ENCODE assay signal across 24 mouse cellular contexts in genomic region chr16:17331116-17331515, GRCm38 (mm10). TPM values are rescaled to one million over a fixed set of nuclear protein-coding genes. Genes with fewer than 3 reads are reported as not detected.
DNase-seq lines count a peak whose midpoint lies in the region; ATAC-seq and TF ChIP-seq lines count a peak whose summit lies in the region.
"Had no signal": no experiment of that assay in that cellular context is flagged by ENCODE, and none has a peak within 500 bp of the region (broad histone marks: within the 10 kb centered on the region; RNA-seq: fewer than 3 reads in every experiment).

Gene Serpind1 (plus strand): TSS chr16:17331371.

- H3K9me3 ChIP-seq in CH12.LX (replicated peaks; ENCODE audit: low read length), result no peaks in the 10 kb centered on the region
- no peaks in the 10 kb centered on the region for H3K9me3 ChIP-seq in liver, embryonic 16.5 days (replicated peaks; ENCODE audit: control insufficient read depth, low read length)
- H3K9me3 ChIP-seq: forebrain, embryonic 13.5 days; hindbrain, embryonic 10.5 days; intestine, embryonic 15.5 days; kidney, embryonic 15.5 days; lung, embryonic 15.5 days; midbrain, embryonic 15.5 days; neural tube, embryonic 12.5 days had no signal

- dilution Hi-C loops in CH12.LX (cut with MboI; ENCODE audit: extremely low pct_ligation_motif_present, extremely low pct_unique_long_range_greater_than_20kb, low sequenced_read_pairs), result no loop called here

- no peak within 1 kb of the TSS for H3K9ac ChIP-seq in CH12.LX (ENCODE audit: insufficient read depth, low read depth)
- no peak within 1 kb of the TSS for H3K9ac ChIP-seq in liver, embryonic 16.5 days (ENCODE audit: low read depth, low read length)
- H3K9ac ChIP-seq: forebrain, embryonic 13.5 days; intestine, embryonic 15.5 days; kidney, embryonic 15.5 days; lung, embryonic 15.5 days; midbrain, embryonic 15.5 days; neural tube, embryonic 12.5 days had no signal

- no peak for TF ChIP-seq POLR2A in CH12.LX (IDR thresholded peaks at IDR 0.05; ENCODE audit: low read depth, low read length)
- TF ChIP-seq POLR2A in cortical plate, adult 2 months (IDR thresholded peaks at IDR 0.05; ENCODE audit: extremely low read depth, insufficient read depth, low read length), result no peak

- H3K79me2 ChIP-seq in CH12.LX (replicated peaks; ENCODE audit: control insufficient read depth, extremely low read depth, insufficient read depth, poor library complexity, severe bottlenecking), result no peaks in the 10 kb centered on the region

- no peak within 1 kb of the TSS for H3K4me3 ChIP-seq in layer of hippocampus, adult 2 months
- no peak within 1 kb of the TSS for H3K4me3 ChIP-seq in CH12.LX (replicated peaks in 1 of 3; ENCODE audit: low read depth in 2 of 3, low read length in 2 of 3, poor library complexity in 1 of 3)
- H3K4me3 ChIP-seq in cortical plate, adult 2 months (ENCODE audit: insufficient read depth, low read length), result no peak within 1 kb of the TSS
- H3K4me3 ChIP-seq in liver, embryonic 16.5 days (ENCODE audit: low read depth, low read length), result peak within 1 kb of the TSS; percentile 33
- H3K4me3 ChIP-seq: forebrain, embryonic 13.5 days; hindbrain, embryonic 10.5 days; intestine, embryonic 15.5 days; kidney, embryonic 15.5 days; lung, embryonic 15.5 days; midbrain, embryonic 15.5 days; neural tube, embryonic 12.5 days had no signal

- ATAC-seq in liver, embryonic 16.5 days (ENCODE audit: low read depth), result peak; percentile 81
- ATAC-seq: forebrain, embryonic 13.5 days; hindbrain, embryonic 16.5 days; intestine, embryonic 15.5 days; midbrain, embryonic 15.5 days had no signal

- no peak for DNase-seq in layer of hippocampus, adult 2 months (ENCODE audit: low spot score in 2 of 2)
- no peak for DNase-seq in layer of hippocampus, postnatal 14 days (ENCODE audit: low spot score in 2 of 2)
- no peak for DNase-seq in CH12.LX (ENCODE audit: extremely low read depth)
- DNase-seq in spleen, adult 18-20 months, result no peak
- no peak for DNase-seq in embryo, embryonic 10 days (ENCODE audit: low spot score)
- DNase-seq: adrenal gland, postnatal 36 days; cerebellum, adult 11 months; cerebellum, adult 9-11 months; right cerebral cortex, postnatal 14 days; thymus, postnatal 36 days had no signal

- in situ Hi-C loops in CH12.LX (cut with MboI; ENCODE audit: low pct_ligation_motif_present, low pct_unique_long_range_greater_than_20kb, low sequenced_read_pairs), result no loop called here

- H3K27me3 ChIP-seq in CH12.LX (replicated peaks), result no peaks in the 10 kb centered on the region
- H3K27me3 ChIP-seq in liver, embryonic 16.5 days (ENCODE audit: control insufficient read depth, insufficient read depth, low read depth, low read length), result no peaks in the 10 kb centered on the region
- H3K27me3 ChIP-seq: forebrain, embryonic 13.5 days; intestine, embryonic 15.5 days; kidney, embryonic 15.5 days; lung, embryonic 15.5 days; midbrain, embryonic 15.5 days; neural tube, embryonic 12.5 days had no signal

- no peak within 1 kb of the TSS for H3K4me2 ChIP-seq in CH12.LX (ENCODE audit: insufficient read depth, low read depth, poor library complexity, severe bottlenecking)
- H3K4me2 ChIP-seq in liver, embryonic 16.5 days (ENCODE audit: low read depth, low read length), result no peak within 1 kb of the TSS
- H3K4me2 ChIP-seq: forebrain, embryonic 13.5 days; heart, embryonic 11.5 days; intestine, embryonic 15.5 days; kidney, embryonic 15.5 days; lung, embryonic 15.5 days; midbrain, embryonic 15.5 days; neural tube, embryonic 12.5 days had no signal

- TF ChIP-seq EP300 in CH12.LX (IDR thresholded peaks at IDR 0.05; ENCODE audit: low read length), result no peak

- peaks cover 17 to 63% of the 10 kb centered on the region in 2 experiments for H3K36me3 ChIP-seq in CH12.LX (replicated peaks in 1 of 2; ENCODE audit: control insufficient read depth in 1 of 2, insufficient read depth in 1 of 2, low read length in 1 of 2)
- no peaks in the 10 kb centered on the region for H3K36me3 ChIP-seq in liver, embryonic 16.5 days (ENCODE audit: control insufficient read depth, insufficient read depth)
- H3K36me3 ChIP-seq: intestine, embryonic 15.5 days; lung, embryonic 15.5 days had no signal

- H3K27ac ChIP-seq in layer of hippocampus, adult 2 months, result 0 out of 2 replicates have a peak within 1 kb of the TSS, but pooled peaks have one; percentile 55
- no peak within 1 kb of the TSS for H3K27ac ChIP-seq in CH12.LX (ENCODE audit: insufficient read depth, low read depth)
- H3K27ac ChIP-seq in cortical plate, adult 2 months (ENCODE audit: insufficient read depth, low read length), result peak within 1 kb of the TSS; percentile 69; the same call in 1 of the 2 replicates
- peak within 1 kb of the TSS; percentile 35 for H3K27ac ChIP-seq in liver, embryonic 16.5 days (ENCODE audit: low read length)
- H3K27ac ChIP-seq: forebrain, embryonic 13.5 days; hindbrain, embryonic 10.5 days; intestine, embryonic 15.5 days; kidney, embryonic 15.5 days; lung, embryonic 15.5 days; macrophage; midbrain, embryonic 15.5 days; neural tube, embryonic 12.5 days had no signal

- 50% methylated on average over 2 of the region's 2 CpGs for WGBS in liver, embryonic 16.5 days (ENCODE audit: insufficient replicate concordance)

- TF ChIP-seq CTCF in layer of hippocampus, adult 2 months (conservative IDR thresholded peaks at IDR 0.05), result no peak
- no peak for TF ChIP-seq CTCF in CH12.LX (conservative IDR thresholded peaks at IDR 0.05 in 1 of 2, IDR thresholded peaks at IDR 0.05 in 1 of 2; ENCODE audit: low read depth in 2 of 2, low read length in 2 of 2)
- no peak for TF ChIP-seq CTCF in cortical plate, adult 2 months (IDR thresholded peaks at IDR 0.05; ENCODE audit: extremely low read depth, insufficient read depth, low read length)

- TF ChIP-seq RAD21 in CH12.LX (IDR thresholded peaks at IDR 0.05; ENCODE audit: low read depth, low read length), result no peak

- H3K4me1 ChIP-seq in CH12.LX (ENCODE audit: control insufficient read depth in 1 of 2, insufficient read depth in 2 of 2), result peaks cover 0 to 18% of the 10 kb centered on the region in 2 experiments; a peak in 2 of 4 replicates
- H3K4me1 ChIP-seq in cortical plate, adult 2 months (ENCODE audit: control insufficient read depth, insufficient read depth, low read length), result peaks cover 4% of the 10 kb centered on the region; the same call in 1 of the 2 replicates
- no peaks in the 10 kb centered on the region for H3K4me1 ChIP-seq in liver, embryonic 16.5 days (ENCODE audit: control insufficient read depth, low read depth, low read length)
- H3K4me1 ChIP-seq: forebrain, embryonic 13.5 days; hindbrain, embryonic 10.5 days; intestine, embryonic 15.5 days; kidney, embryonic 15.5 days; lung, embryonic 15.5 days; midbrain, embryonic 15.5 days; neural tube, embryonic 12.5 days had no signal

TF ChIP-seq in CH12.LX, 34 proteins besides CTCF, POLR2A, EP300 and RAD21:
- no peak for TF ChIP-seq JUN (IDR thresholded peaks at IDR 0.05; ENCODE audit: insufficient read depth, low read depth, low read length)
- TF ChIP-seq POLR2AphosphoS2 (IDR thresholded peaks at IDR 0.05; ENCODE audit: low read depth, low read length), result no peak
- no peak for TF ChIP-seq MEF2A (IDR thresholded peaks at IDR 0.05; ENCODE audit: borderline replicate concordance, low read depth, low read length)
- no peak for TF ChIP-seq TCF12 (IDR thresholded peaks at IDR 0.05; ENCODE audit: low read depth, low read length)
- no peak for TF ChIP-seq ETS1 (conservative IDR thresholded peaks at IDR 0.05; ENCODE audit: low read depth, low read length)
- TF ChIP-seq NELFE (IDR thresholded peaks at IDR 0.05; ENCODE audit: low read depth, low read length), result no peak
- no peak for TF ChIP-seq RCOR1 (conservative IDR thresholded peaks at IDR 0.05; ENCODE audit: low read depth, low read length)
- TF ChIP-seq MXI1 (IDR thresholded peaks at IDR 0.05; ENCODE audit: low read depth, low read length), result no peak
- no peak for TF ChIP-seq IRF4 (IDR thresholded peaks at IDR 0.05; ENCODE audit: low read depth, low read length)

RNA-seq across cellular contexts. Expression of gene Serpind1, which starts in this region (rescaled TPM):
- total RNA-seq in layer of hippocampus, adult 2 months (2021), result 1 to 10 TPM in 1 of 2 experiments, under 1 TPM in 1; 0.79 to 1.4 TPM
- under 1 TPM; 0.60 to 0.92 TPM for total RNA-seq in layer of hippocampus, postnatal 14 days (2021)
- total RNA-seq in CH12.LX (2012; rRNA removed) (5.8 and 6.8 TPM in 2 replicates), CH12.LX (2014; rRNA removed) (14.4 and 15.6 TPM in 2 replicates)
- polyA plus RNA-seq in CH12.LX (2012; ENCODE audit: insufficient read length, low read depth), result 13.1 and 13.9 TPM in 2 replicates
- polyA plus RNA-seq in cortical plate, adult 2 months (2012; rRNA removed), result 3.8 TPM in 2 replicates
- 242 and 251 TPM in 2 replicates for polyA plus RNA-seq in liver, embryonic 16.5 days (2015; fragmentation: Nextera tagmentation; extraction: Ambion mirVana)
- total RNA-seq: gastrocnemius, adult 8-10 months; granulocyte monocyte progenitor cell, adult 5-6 weeks had no signal
- polyA plus RNA-seq: macrophage had no signal

Comparison
In these comparisons a context has a peak if more than half of its experiments do, and no peak if none do; other contexts are left out.
1. RNA of gene Serpind1 (polyA plus RNA-seq): 242 to 251 TPM in liver, embryonic 16.5 days; 13.1 to 13.9 TPM in CH12.LX and 3.8 TPM in cortical plate, adult 2 months; every median in the first group is over 10 times any median in the second.